Mouse (Mus musculus) left cerebral cortex, adult 2 months (tissue): ENCODE data around the gene Tmed3. TPM values are rescaled to one million over a fixed set of nuclear protein-coding genes. Genes with fewer than 3 reads are reported as not detected.
A peak's percentile ranks its signal among the peaks of the same experiment; 100 is the strongest.

Experiments
- DNase-seq, 2 experiments: peaks; one replicate each; pipeline ENCODE4 v3.0.0; 2021 to 2022; ENCODE audit warnings: low spot score in 2 of 2, mixed read lengths in 1 of 2; ENCODE audit errors: extremely low spot score in 1 of 2
- H3K27ac ChIP-seq: fragments of 200-600 bp; 2 replicates; pipeline ENCODE4 v1.8.1; 2022
- H3K4me3 ChIP-seq: fragments of 200-600 bp; 2 replicates; pipeline ENCODE4 v1.8.1; 2022
- CTCF ChIP-seq: fragments of 200-600 bp; IDR thresholded peaks from 2 replicates; pipeline ENCODE4 v1.8.1; 2022; ENCODE audit warnings: antibody characterized with exemption, mild to moderate bottlenecking, moderate library complexity
- intact Hi-C: fragments of 180-260 bp; cut with DNase I; formaldehyde crosslinking; loops from one replicate; pipeline ENCODE4 v1.15.1; 2025
- long read RNA-seq, 2 experiments: library from polyadenylated mRNA; stranded (forward); transcript quantifications; one replicate each; pipeline ENCODE4 v2.0.0; 2021; ENCODE audit warnings: borderline mapping rate in 2 of 2
- total RNA-seq, 2 experiments: library from RNA; stranded (reverse); gene quantifications; 2 replicates each; pipeline ENCODE4 v1.2.3; 2021

The Tmed3 gene
- 10 to 100 TPM; 27.7 to 30.3 TPM for total RNA-seq
- long read RNA-seq, experiment 1, transcript Tmed3-201 (3 exons, 1,346 nt): major isoform, 19 of 20 reads
- long read RNA-seq, experiment 1, partial matches to known transcripts: 1 of 20 reads
- long read RNA-seq, experiment 1, other reads (novel, unspliced or antisense): 0 of 20 reads
- long read RNA-seq, experiment 2, transcript Tmed3-201 (3 exons, 1,346 nt): major isoform, 17 of 20 reads
- long read RNA-seq, experiment 2, partial matches to known transcripts: 3 of 20 reads
- long read RNA-seq, experiment 2, other reads (novel, unspliced or antisense): 0 of 20 reads

DNA sequence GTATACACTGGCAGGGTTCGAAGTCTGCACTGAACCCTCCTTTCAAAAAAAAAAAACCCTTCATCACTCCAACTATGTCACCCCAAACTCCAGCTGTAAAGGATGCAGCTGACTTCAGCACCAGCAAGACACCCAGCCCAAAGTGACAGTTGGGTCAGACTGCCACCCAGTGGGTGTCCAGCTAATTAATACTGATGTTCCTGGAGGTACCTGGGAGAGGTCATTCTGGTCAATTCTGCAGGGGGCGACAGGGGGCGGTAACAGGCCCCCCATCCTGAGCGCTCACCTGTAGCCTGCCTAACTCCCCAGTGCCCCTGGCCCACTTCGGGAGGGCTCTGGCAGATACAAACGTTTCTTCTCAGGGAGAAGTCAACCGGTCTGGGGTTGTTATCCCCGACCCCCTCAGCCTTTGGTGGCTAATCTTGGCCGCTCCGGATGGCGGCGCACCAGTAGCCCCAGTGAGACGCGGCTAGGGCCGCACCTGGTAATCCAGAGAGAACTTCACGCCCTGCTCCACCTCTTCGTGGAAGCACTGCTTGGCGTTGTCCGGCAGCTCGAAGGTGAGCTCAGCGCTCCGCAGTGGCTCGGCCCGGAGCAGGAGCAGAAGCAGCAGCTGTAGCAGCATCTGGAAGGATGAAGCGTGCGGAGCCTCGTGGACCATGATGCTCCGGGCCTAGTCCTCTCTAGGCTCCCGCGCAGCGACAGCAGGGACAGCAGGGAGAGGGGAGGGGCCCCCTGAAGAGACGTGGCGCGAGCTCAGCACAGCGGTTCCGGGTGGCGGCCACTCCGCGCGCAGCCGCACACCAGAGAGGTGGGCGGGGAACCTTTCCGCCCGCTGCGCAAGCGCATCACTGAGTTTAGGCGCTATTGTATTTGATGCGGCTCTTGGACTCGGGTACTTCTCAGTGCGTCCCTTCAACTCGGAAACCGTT, at the start of gene Tmed3:
TSS of gene Tmed3 (minus strand) at position 804 of the 932 bp plus-strand sequence.
- TF ChIP-seq CTCF: peak; percentile 12
- peak; percentile 94 to 95 for DNase-seq
- intact Hi-C loops: loop anchor here (1.0 to 5.0 kb wide), 3 partner anchors 34 to 268 kb away; partner anchors contain the start of gene Ankrd34c
- Histone ChIP-seq H3K4me3 (peak within 1 kb of the TSS; percentile 88), H3K27ac (peak within 1 kb of the TSS; percentile 93)

GRCm38 (mm10) chr9:89740041-89740440, 35.2 kb upstream of the Tmed3 start:
- no peak for TF ChIP-seq CTCF
- intact Hi-C loops: no loop called here

GRCm38 (mm10) chr9:89738295-89738694, 33.4 kb upstream of the Tmed3 start, which contains the start of gene Ankrd34c:
Ankrd34c (minus strand) TSS chr9:89738475.
- DNase-seq: peak; percentile 43 to 64
- H3K27ac ChIP-seq: peak within 1 kb of the TSS; percentile 76
- no peak; the same call in 1 of the 2 replicates for TF ChIP-seq CTCF
- H3K4me3 ChIP-seq: peak within 1 kb of the TSS; percentile 50
- intact Hi-C loops: loop anchor here (1.0 to 10.0 kb wide), 3 partner anchors 19 to 177 kb away; partner anchors contain the start of gene Tmed3

More at GRCm38 (mm10) chr9:89740041-89740440, 35.2 kb upstream of the Tmed3 start:
- no peak overlapping the region for H3K4me3 ChIP-seq
- no peak for DNase-seq
- no peak overlapping the region for H3K27ac ChIP-seq

GRCm38 (mm10) chr9:89737888-89738287, 33.0 kb upstream of the Tmed3 start:
- intact Hi-C loops: loop anchor here (1.0 to 10.0 kb wide), 4 partner anchors 19 to 177 kb away; partner anchors contain the start of gene Tmed3
- Histone ChIP-seq H3K27ac (peak overlapping the region; percentile 76), H3K4me3 (peak overlapping the region; percentile 50)
- peak; percentile 18 to 21 for DNase-seq
- no peak for TF ChIP-seq CTCF

- peak overlapping the region; percentile 76 for H3K27ac ChIP-seq
- no peak for TF ChIP-seq CTCF
- H3K4me3 ChIP-seq: peak overlapping the region; percentile 50
- DNase-seq: no peak
- intact Hi-C loops: loop anchor here (1.0 to 10.0 kb wide), 2 partner anchors 56 to 178 kb away; no protein-coding TSS in a partner anchor
Measured at GRCm38 (mm10) chr9:89736932-89737705, 32.3 kb upstream of the Tmed3 start.

DNA sequence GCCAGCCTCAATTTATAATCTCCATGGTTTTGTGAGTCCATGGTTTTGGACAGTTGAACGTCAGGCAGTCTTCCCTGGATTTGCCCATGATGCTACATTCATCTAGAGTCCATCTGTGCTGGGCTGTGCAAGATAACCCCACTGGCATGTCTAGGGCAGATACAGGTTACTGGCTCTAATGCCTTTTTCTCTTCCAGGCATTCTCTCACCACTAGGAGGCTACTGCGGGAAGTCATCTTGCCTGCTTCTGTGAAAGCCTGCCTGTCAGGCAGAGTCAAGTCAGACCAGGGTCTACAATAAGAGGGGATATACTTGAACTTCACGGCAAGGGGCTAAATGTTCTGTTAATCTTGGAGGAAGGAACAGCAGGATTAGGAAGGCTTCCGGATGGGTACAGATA, 2.0 kb upstream of the Tmed3 start:
- intact Hi-C loops: no loop called here

GRCm38 (mm10) chr9:89705197-89705533, 297 bp upstream of the Tmed3 start:
- H3K27ac ChIP-seq: peak overlapping the region; percentile 93
- no peak for TF ChIP-seq CTCF
- no peak for DNase-seq
- intact Hi-C loops: loop anchor here (1.0 kb wide), 2 partner anchors 33 to 88 kb away; partner anchors contain the start of gene Ankrd34c
- peak overlapping the region; percentile 88 for H3K4me3 ChIP-seq

More for the DNA sequence above, 2.0 kb upstream of the Tmed3 start:
- Histone ChIP-seq H3K27ac (no peak overlapping the region), H3K4me3 (no peak overlapping the region)
- peak; percentile 61 for TF ChIP-seq CTCF
- no peak for DNase-seq

- DNase-seq: no peak
- no peak overlapping the region for H3K27ac ChIP-seq
- intact Hi-C loops: loop anchor here (5.0 kb wide), 1 partner anchor 271 kb away; no protein-coding TSS in a partner anchor
- H3K4me3 ChIP-seq: no peak overlapping the region
- no peak for TF ChIP-seq CTCF
Measured at GRCm38 (mm10) chr9:89700910-89701457, 3.9 kb downstream of the Tmed3 start.

- intact Hi-C loops: no loop called here
- Histone ChIP-seq H3K27ac (no peak overlapping the region), H3K4me3 (no peak overlapping the region)
- DNase-seq: no peak
- no peak for TF ChIP-seq CTCF
Measured at GRCm38 (mm10) chr9:89695143-89695542, 9.7 kb downstream of the Tmed3 start.

GRCm38 (mm10) chr9:89693670-89694069, 11.2 kb downstream of the Tmed3 start:
- no peak for DNase-seq
- H3K27ac ChIP-seq: no peak overlapping the region
- no peak overlapping the region for H3K4me3 ChIP-seq
- intact Hi-C loops: no loop called here
- TF ChIP-seq CTCF: no peak

DNA sequence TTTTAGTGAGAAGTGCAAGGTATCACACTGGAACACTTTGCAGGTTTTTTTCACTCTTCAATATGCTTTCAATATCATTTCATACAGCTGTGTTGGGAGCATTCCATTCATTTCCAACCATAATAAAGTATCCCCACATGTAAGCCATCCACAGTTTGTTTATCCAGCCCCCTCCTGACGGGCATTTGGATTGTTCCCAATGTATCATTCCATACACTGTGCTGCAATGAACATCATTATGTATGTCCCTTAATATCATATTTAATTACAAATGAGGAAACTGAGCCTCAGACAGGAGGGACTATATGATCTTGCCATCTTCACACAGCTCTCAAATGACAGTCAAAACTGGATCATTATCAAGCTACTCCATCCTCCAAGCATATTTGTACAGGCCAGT, 15.7 kb downstream of the Tmed3 start:
- H3K27ac ChIP-seq: no peak overlapping the region
- H3K4me3 ChIP-seq: no peak overlapping the region
- intact Hi-C loops: loop anchor here (10.0 kb wide), 1 partner anchor 754 kb away; no protein-coding TSS in a partner anchor
- TF ChIP-seq CTCF: no peak
- no peak for DNase-seq
